Mouse (Mus musculus) spleen, postnatal 10 days (tissue): Measurements from ENCODE around the gene Tbx21.
A peak's percentile ranks its signal among the peaks of the same experiment; 100 is the strongest.

Experiments
- DNase-seq, 2 experiments: peaks; one replicate each; pipeline ENCODE4 v3.0.0; 2021 to 2022; ENCODE audit warnings: low spot score in 2 of 2

The Tbx21 gene

GRCm38 (mm10) chr11:97114671-97115601 lies at the start of gene Tbx21:
Gene Tbx21 (minus strand): TSS chr11:97115331.
- DNase-seq, result no peak

GRCm38 (mm10) chr11:97160341-97160740 lies 45.2 kb upstream of the Tbx21 start:
- no peak for DNase-seq

- DNase-seq, result no peak
Observed at GRCm38 (mm10) chr11:97156999-97157398, 41.9 kb upstream of the Tbx21 start.

GRCm38 (mm10) chr11:97152662-97153287 lies 37.6 kb upstream of the Tbx21 start:
- DNase-seq, result no peak

- no peak for DNase-seq
Observed at GRCm38 (mm10) chr11:97152023-97152426, 36.9 kb upstream of the Tbx21 start.

- DNase-seq, result no peak
Observed at GRCm38 (mm10) chr11:97151343-97151801, 36.2 kb upstream of the Tbx21 start, which contains the start of gene Tbkbp1. Gene Tbkbp1 (minus strand): TSS chr11:97151495.

- peak in 1 of 2 experiments; percentile 49 for DNase-seq
Observed at GRCm38 (mm10) chr11:97150411-97151330, 35.5 kb upstream of the Tbx21 start.

GRCm38 (mm10) chr11:97149995-97150410 lies 34.9 kb upstream of the Tbx21 start:
- DNase-seq, result peak in 1 of 2 experiments; percentile 50

- DNase-seq, result no peak
Observed at GRCm38 (mm10) chr11:97149026-97149425, 33.9 kb upstream of the Tbx21 start.

GRCm38 (mm10) chr11:97148591-97148990 lies 33.5 kb upstream of the Tbx21 start:
- DNase-seq, result no peak

GRCm38 (mm10) chr11:97147333-97147732 lies 32.2 kb upstream of the Tbx21 start:
- no peak for DNase-seq

- DNase-seq, result peak; percentile 55 to 82
Observed at GRCm38 (mm10) chr11:97146724-97147123, 31.6 kb upstream of the Tbx21 start.

GRCm38 (mm10) chr11:97145951-97146350 lies 30.8 kb upstream of the Tbx21 start:
- no peak for DNase-seq

GRCm38 (mm10) chr11:97145320-97145719 lies 30.2 kb upstream of the Tbx21 start:
- no peak for DNase-seq

- no peak for DNase-seq
Observed at GRCm38 (mm10) chr11:97143196-97143900, 28.2 kb upstream of the Tbx21 start.

GRCm38 (mm10) chr11:97142159-97142608 lies 27.1 kb upstream of the Tbx21 start:
- DNase-seq, result peak; percentile 41 to 63

GRCm38 (mm10) chr11:97140811-97141210 lies 25.7 kb upstream of the Tbx21 start:
- no peak for DNase-seq

GRCm38 (mm10) chr11:97139256-97139655 lies 24.1 kb upstream of the Tbx21 start:
- DNase-seq, result no peak

GRCm38 (mm10) chr11:97138554-97139226 lies 23.6 kb upstream of the Tbx21 start:
- DNase-seq, result no peak

GRCm38 (mm10) chr11:97133270-97133669 lies 18.1 kb upstream of the Tbx21 start:
- no peak for DNase-seq
